Mouse (Mus musculus) thymus, postnatal 14 days (tissue): Measurements from ENCODE around the gene Rtl4.

Experiments used
- DNase-seq: peaks from one replicate; pipeline ENCODE4 v3.0.0; 2021

Gene Rtl4

DNA sequence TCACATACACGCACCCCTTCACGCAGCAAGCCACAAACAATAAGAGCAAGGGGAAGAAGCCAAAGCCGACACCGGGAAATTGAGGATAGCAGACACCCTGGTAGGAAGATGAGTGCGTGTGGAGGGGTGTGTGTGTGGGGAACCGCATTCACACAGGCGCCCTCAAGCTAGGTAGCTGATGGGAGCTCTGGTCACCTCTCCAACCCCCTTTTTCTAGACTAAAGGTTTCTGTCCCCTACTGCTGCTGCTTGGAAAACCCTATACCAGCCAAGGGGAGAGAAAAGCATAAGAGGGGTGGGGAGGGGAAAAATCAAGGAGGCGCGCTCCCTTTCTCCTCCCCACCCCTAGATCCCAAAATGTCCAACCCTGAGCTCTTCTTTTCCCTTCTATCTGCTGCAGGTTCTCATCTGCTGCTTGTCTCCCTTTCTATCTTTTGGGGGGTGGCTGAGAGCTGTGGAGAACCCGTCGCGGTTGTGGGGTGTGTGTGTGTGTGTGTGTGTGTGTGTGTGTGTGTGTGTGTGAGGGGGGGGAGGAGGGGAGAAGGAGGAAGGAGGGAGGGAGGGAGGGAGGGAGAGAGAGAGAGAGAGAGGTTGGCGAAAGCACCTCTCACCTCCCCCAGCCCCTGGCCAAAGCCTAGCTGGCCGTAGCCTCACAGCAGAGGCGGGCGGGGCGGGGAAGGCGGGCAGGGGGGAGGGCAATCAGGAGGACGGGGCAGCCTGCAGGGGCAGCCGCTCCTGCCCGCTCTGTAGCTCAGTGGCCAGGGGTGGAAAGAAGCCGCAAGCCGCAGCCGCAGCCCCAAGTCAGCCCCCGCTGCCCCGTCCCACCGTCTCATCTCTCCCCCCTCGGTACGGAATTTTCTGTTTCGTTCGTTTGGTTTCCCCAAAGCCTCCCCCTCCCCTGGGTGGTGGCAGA lies at the start of gene Rtl4:
TSS of gene Rtl4 (plus strand) at position 701 of the 912 bp plus-strand sequence.
- DNase-seq = no peak

DNA sequence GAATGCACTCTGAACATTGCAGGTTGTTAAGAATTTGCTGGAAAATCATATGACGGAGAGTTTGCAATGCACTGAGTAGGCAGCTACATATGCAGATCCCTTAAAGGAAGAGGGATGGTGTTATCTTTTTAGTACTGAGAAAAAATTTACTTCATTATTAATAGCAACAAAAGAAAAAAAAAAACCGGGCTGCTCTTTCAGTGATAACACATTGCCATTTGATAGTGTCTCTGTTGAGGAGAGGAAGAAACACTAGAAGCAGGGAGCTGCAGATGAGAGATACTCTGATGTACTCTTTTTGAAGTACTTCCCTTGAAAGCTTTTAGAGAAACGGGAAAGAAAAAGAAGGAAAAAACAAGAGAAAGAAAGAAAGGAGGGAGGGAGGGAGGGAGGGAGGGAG lies 44.0 kb upstream of the Rtl4 start:
- no peak for DNase-seq

GRCm38 (mm10) chrX:144645394-144645793 lies 43.3 kb upstream of the Rtl4 start:
- DNase-seq = peak; percentile 4

DNA sequence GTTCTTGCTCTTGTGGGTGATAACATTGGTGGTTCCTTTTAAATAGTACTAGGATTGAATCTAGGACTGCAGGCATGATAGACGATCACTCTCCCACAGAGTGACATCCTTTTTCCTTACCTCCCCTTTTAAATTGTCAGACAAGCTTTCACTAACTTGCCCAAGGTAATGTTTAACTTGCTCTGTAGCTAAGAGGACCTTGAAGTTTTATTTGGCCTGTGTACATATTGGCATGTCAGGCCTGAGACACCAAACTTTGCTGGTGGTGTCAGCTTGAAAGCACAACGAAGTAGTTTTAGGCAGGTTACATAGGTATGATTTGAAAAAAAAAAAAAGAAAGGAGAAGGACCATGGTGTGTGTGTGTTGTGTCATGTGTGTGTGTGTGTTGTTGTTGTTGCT lies 36.5 kb upstream of the Rtl4 start:
- no peak for DNase-seq

- DNase-seq = no peak
These were observed 965 bp upstream of the Rtl4 start for GRCm38 (mm10) chrX:144687742-144688141.

DNA sequence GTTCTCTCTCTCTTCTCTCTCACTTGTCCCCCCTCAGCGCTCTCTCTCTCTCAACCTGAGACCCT lies 733 bp upstream of the Rtl4 start, which contains the start of gene Trpc5:
TSS of gene Trpc5 (minus strand) at position 39 of the 65 bp plus-strand sequence.
- no peak for DNase-seq

DNA sequence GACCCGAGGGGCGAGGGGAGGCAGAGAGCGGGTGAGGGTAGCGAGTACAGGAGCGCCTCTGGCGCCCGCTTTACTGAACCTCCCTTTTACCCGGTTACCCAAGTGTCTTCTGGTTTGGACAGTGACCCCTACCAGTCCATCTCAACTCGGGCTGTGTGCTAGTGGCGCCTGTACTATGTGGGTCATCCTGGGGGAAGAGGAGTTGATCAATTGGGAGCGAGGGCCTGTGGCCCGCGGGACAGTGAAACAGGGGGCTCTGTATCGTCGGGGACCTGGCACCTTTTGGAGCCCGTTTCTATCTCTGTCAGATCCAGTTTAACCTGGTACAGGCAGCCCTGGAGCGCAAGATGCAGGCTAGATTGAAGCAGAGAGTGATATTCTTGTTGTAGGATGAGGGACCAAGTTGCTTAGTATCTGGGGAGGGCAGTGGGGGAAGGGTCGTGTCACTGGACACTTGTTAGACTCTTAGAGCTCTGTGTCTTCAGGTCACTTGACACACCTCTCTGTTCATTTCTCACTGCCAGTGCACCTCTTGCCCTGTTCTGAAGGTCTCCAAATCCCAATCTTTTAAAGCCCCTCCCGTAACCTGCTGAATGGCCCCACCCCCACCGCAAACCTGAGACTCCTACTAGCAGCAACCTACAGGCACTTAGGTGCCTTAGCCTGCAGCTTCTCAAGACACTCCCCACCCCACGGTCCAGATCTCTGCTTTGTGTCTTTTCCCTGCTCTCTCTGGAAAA lies 582 bp downstream of the Rtl4 start:
- DNase-seq = no peak

DNA sequence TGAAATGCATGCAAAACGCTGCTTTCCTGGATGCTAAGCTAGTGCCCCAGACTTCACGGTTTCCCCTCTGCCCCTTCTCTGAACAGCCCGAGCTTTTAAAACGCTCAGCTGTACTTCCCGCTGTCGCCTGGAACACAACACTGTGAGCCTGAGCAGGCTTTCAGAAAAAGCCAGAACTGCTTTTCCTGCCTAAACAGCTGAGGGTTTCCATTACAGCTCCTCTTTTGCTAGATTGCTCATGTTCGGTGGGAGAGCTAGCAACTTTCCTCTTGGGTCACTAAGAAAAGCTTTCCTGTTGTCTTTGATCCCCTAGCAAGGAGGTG lies 1.1 kb downstream of the Rtl4 start:
- DNase-seq = no peak

DNA sequence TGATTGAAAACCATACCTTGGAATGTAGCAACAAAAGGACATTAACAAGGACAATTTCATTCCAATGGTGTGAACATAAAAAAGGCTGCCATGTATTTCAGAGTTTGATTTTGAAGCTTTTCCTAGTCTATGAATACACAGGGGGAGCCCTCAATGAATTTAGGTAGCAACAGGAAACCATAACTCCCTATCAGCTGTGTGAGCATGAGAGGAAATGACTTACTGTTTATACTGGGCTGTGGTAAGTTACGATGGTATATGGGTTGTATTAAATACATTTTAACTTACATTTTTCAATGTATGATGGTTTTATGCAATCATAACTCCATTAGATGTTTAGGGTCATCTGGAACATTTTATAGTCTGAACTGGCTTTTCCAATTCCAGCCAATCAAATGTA lies 27.6 kb downstream of the Rtl4 start:
- DNase-seq = no peak

- no peak for DNase-seq
These were observed 58.9 kb downstream of the Rtl4 start for GRCm38 (mm10) chrX:144747528-144748049.

GRCm38 (mm10) chrX:144986980-144987379 lies 298.3 kb downstream of the Rtl4 start:
- DNase-seq = no peak

DNA sequence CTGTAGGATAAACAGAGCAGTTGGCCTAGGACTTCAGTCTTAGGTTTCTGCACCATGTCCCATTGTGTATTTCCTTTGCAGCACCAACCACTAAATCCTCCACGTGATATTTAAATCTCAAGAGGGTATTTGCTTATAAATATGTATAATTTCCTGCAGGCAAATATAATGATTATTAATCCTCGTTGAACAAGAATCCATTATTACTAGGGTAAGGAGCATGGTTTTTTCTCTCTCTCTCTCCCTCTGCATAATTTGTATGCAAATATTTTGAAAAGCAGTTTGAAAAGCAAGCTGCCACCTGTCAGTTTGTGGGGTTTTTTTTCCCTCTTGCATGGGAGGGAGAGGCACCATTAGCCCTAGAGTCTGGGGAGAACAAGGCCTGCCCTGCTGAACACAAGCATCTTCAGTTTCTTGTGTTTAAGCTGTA lies 376.8 kb downstream of the Rtl4 start:
- DNase-seq = no peak

- no peak for DNase-seq
These were observed 401.1 kb downstream of the Rtl4 start for GRCm38 (mm10) chrX:145089802-145090201.

GRCm38 (mm10) chrX:145090360-145090759 lies 401.7 kb downstream of the Rtl4 start:
- no peak for DNase-seq

- DNase-seq = no peak
These were observed 402.3 kb downstream of the Rtl4 start for GRCm38 (mm10) chrX:145090964-145091363.
